Mouse (Mus musculus) megakaryocyte, embryonic 14.5 days (primary cell): ENCODE measurements around the gene Kcne1. TPM values are rescaled to one million over a fixed set of nuclear protein-coding genes. Genes with fewer than 3 reads are reported as not detected.

Experiments used
- H3K27me3 ChIP-seq: replicated peaks from 2 replicates; pipeline ENCODE3; 2012; ENCODE audit warnings: inconsistent platforms
- H3K36me3 ChIP-seq: replicated peaks from 2 replicates; pipeline ENCODE3; 2012; ENCODE audit warnings: low read length, inconsistent platforms, mixed read lengths
- H3K4me1 ChIP-seq: 2 replicates; pipeline ENCODE4 v1.6.1; 2012; ENCODE audit warnings: inconsistent platforms
- H3K4me3 ChIP-seq: replicated peaks from 2 replicates; pipeline ENCODE3; 2012; ENCODE audit warnings: moderate library complexity, mild to moderate bottlenecking, inconsistent platforms
- H3K9me3 ChIP-seq: 2 replicates; pipeline ENCODE4 v1.6.1; 2012; ENCODE audit warnings: inconsistent platforms
- FLI1 ChIP-seq: IDR thresholded peaks from 2 replicates; pipeline ENCODE4 v1.6.1; 2012; ENCODE audit warnings: low read length, inconsistent platforms, mixed read lengths
- GATA1 ChIP-seq: IDR thresholded peaks from 3 replicates; pipeline ENCODE4 v1.6.1; 2012; ENCODE audit warnings: mixed read lengths, low read length, inconsistent platforms, borderline replicate concordance
- polyA plus RNA-seq: library from polyadenylated mRNA; stranded (reverse); fragments of >175 nt; gene quantifications from 2 replicates; pipeline ENCODE4 v1.2.3, GENCODE M21; 2012; ENCODE audit warnings: low replicate concordance; ENCODE audit not compliant: insufficient read depth

Gene Kcne1
- polyA plus RNA-seq, 1 experiment, result 0.02 TPM

- Histone ChIP-seq H3K9me3 (no peaks in the 10 kb centered on the region), H3K4me3 (peak within 1 kb of the TSS; percentile 95), H3K27me3 (peaks cover 5% of the 10 kb centered on the region), H3K36me3 (peaks cover 10% of the 10 kb centered on the region), H3K4me1 (peaks cover 75% of the 10 kb centered on the region)
- no peak for TF ChIP-seq FLI1
- peak; percentile 98 for TF ChIP-seq GATA1
These were observed 58.4 kb downstream of the Kcne1 start, which contains the start of gene Smim11 for GRCm38 (mm10) chr16:92300649-92301411. Gene Smim11, plus strand, starts transcription at chr16:92301286.

Other genes with a start within 250 kb of the Kcne1 start
- gene Kcne2, start 67.1 kb downstream of the Kcne1 start, polyA plus RNA-seq, result not detected in 2 replicates
- gene Smim11, start 58.2 kb downstream of the Kcne1 start, polyA plus RNA-seq, result 18.6 TPM in 1 of 2 replicates, not detected in the other
- not detected in 2 replicates for gene Fam243, start 38.0 kb downstream of the Kcne1 start, polyA plus RNA-seq
- 2.4 and 3.6 TPM in 2 replicates for gene Rcan1, start 111.4 kb upstream of the Kcne1 start, polyA plus RNA-seq
- gene Clic6, start 126.3 kb upstream of the Kcne1 start, polyA plus RNA-seq, result not detected in 2 replicates